Mouse (Mus musculus) liver, adult (tissue): Measurements from ENCODE around the gene Tnpo2.

Experiments
- GATA4 ChIP-seq: IDR thresholded peaks from 2 replicates; pipeline ENCODE4 v1.6.1; 2014; ENCODE audit warnings: mild to moderate bottlenecking, low read length; ENCODE audit not compliant: insufficient replicate concordance

The Tnpo2 gene

GRCm38 (mm10) chr8:85036718-85037365, at the start of gene Tnpo2:
Gene Tnpo2, plus strand, starts transcription at chr8:85036915.
- no peak for TF ChIP-seq GATA4

DNA sequence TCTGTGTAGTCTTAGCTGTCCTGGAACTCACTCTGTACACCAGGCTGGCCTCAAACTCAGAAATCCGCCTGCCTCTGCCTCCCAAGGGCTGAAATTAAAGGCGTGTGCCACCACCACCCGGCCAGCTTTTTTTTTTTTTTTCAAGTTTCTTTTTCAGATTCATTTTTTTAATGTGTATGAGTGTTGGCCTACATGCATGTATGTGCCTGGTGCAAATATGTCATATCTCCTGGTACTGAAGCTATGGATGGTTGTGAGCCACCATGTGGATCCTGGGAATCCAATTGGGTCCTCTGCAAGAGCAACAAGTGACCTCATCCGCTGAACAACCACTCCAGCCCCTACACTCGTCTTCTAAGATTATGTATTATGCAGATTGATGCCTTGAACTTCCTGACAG, 49.3 kb upstream of the Tnpo2 start:
- no peak for TF ChIP-seq GATA4

DNA sequence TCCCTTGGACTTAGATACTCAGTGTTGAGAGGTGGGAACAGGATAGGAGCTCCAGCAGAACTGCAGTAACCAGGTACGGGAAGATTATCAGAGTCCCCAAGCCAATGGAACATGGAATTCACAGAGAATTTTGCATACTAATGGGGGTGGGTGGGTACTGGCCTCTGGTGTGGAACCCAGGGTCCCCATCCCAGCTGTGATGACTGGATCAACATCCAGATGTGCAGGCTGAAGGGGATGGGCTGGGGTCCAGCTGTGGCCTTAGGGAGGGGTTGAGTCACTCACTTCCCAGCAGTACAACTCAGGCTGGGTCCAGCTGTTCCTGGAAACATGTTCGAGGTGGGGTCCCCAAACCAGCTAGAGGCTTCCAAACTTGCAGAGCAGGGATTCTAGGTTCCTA, 48.8 kb upstream of the Tnpo2 start:
- no peak for TF ChIP-seq GATA4

DNA sequence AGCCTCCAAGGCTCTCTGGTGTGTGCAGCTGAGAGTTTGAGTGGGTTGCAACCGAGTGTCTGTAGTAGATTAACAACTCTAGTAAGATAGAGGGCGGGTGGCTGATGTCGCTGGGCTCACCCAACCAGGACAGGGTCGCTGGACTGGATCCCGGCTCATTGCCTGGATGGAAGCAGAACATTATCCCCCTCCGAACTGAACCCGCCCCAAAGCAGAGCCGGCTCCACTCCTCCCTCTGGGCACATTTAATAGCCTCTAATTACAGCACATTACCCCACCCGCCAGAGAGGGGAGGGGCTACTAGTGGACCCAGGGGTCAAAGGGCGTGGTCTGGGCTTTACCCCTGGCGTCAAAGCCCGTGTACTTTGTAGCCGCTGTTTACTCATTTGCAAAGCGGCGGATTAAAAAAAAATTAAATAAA, 47.4 kb upstream of the Tnpo2 start:
- TF ChIP-seq GATA4, result no peak

DNA sequence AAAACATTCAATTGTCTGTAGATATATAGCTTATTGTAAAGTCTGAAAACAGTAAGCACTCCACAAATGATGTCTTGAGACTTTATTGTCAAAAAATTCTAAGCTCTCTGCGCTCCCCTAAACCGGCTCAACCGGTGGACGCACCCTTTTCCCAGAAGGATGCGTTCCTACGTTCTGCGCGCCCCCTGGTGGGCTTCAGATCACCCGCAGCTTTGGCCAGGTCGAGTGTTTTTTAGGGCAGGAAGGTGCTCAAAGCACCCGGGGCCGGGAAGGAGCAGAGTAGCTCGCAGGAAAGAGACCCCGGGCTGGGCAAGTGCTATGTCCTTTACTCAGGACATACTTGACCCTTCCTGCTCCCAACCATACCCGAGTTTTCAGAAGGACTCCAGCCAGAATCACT, 46.9 kb upstream of the Tnpo2 start:
- TF ChIP-seq GATA4, result no peak

DNA sequence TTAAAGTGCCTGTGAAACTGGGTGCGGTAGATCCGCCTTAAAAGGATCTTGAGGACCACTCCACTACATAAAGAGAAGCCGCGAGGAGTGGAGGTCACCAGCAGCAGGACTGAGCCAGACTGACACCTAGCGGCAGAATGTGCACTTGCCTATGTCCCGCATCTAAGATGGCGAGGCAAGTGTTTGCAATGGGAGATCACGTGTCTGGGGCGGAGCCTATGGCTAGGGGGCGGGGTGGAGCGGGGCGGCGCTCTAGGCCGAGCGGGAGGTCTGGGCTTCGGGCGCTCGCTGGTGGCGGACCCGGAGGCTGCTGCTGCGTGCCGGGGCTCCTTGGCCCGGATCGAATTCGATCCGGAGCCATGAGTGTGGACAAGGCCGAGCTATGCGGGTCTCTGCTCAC, 46.4 kb upstream of the Tnpo2 start, which contains the start of gene Hook2:
Hook2 (plus strand) TSS at position 255 of the 400 bp plus-strand sequence.
- TF ChIP-seq GATA4, result no peak

DNA sequence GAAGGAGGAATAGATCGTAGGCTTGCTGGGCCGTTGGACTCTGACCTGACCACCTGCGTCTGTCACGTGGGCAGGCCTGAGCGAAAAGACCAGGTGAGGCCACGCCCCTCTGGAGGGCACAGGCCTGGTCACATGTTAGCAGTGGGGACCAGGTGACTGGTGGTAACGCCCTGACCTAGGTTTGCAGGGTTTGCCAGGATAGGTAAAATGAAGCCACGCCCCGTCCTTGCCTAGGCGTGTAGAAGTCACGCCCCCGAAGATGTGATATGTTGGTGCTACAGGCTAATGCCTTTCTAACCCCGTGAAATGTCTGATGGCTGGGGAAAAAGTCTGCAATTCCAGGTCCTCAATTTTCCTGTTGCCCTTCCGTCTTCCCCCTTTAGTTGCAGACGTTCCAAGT, 45.9 kb upstream of the Tnpo2 start:
- TF ChIP-seq GATA4, result no peak

- no peak for TF ChIP-seq GATA4
Observed at GRCm38 (mm10) chr8:84994375-84994774, 42.3 kb upstream of the Tnpo2 start.

- TF ChIP-seq GATA4, result no peak
Observed at GRCm38 (mm10) chr8:84995680-84996079, 41.0 kb upstream of the Tnpo2 start.

- no peak for TF ChIP-seq GATA4
Observed at GRCm38 (mm10) chr8:84996978-84997377, 39.7 kb upstream of the Tnpo2 start.

- no peak for TF ChIP-seq GATA4
Observed at GRCm38 (mm10) chr8:84997649-84998295, 38.9 kb upstream of the Tnpo2 start.

DNA sequence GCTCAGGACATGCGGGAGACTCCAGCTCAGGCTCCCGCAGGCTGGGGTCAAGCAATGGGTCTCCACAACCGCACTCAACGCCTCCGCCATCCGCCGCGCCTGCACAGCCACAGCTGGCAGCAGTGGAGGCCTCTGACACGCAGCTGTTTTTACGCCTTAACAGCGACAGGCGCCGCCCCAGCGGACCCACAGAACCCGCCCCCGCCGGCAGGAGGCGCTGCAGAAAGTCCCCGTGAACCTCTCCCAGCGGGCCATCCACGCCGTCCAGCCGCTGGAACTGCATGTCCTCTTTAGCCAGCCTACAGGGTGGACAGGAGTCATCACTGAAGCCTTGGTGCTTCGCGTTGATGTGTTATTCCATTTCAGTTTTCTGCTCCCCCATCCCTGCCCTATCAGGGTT, 29.0 kb upstream of the Tnpo2 start:
- no peak for TF ChIP-seq GATA4

DNA sequence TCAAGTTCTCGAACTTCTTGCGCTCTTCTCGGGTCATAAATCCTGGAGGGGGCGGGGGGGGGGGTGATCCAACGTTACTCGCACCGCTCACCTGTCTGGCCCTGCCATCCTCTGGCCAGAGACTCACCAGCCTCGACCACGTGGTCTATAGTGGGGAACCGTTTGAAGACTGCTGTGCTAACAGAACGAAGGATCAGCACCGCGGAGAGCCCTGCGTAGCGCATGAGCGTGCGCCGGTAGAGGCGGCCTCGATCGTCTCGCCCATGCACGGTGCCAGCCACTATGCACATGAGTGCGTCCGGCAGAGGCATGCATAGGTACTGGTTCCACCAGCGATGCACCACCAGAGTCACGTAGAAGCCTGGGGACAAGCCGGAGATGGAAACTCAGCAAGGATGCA, 25.5 kb upstream of the Tnpo2 start:
- no peak for TF ChIP-seq GATA4

GRCm38 (mm10) chr8:85013230-85013840, 23.4 kb upstream of the Tnpo2 start:
- TF ChIP-seq GATA4, result no peak

DNA sequence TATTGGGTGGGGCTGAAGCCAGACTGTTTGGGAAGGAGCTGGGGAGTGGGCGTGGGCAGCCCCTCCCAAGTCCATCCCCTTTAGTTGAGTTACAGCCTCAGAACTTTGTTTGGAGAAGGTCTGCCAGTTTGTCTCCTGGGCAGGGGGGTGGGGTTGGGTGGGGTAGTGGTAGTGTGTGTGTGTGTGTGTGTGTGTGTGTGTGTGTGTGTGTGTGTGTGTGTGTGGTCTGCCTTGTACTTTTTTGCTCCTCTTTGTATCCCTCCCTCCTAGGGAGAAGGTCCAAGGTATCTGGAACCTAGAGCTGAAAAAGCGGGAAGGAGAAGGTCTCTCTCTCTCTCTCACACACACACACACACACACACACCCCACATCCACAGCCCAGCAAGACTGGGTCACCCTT, 22.3 kb upstream of the Tnpo2 start, which contains the start of gene Best2:
Best2 (minus strand) TSS at position 101 of the 400 bp plus-strand sequence.
- no peak for TF ChIP-seq GATA4

DNA sequence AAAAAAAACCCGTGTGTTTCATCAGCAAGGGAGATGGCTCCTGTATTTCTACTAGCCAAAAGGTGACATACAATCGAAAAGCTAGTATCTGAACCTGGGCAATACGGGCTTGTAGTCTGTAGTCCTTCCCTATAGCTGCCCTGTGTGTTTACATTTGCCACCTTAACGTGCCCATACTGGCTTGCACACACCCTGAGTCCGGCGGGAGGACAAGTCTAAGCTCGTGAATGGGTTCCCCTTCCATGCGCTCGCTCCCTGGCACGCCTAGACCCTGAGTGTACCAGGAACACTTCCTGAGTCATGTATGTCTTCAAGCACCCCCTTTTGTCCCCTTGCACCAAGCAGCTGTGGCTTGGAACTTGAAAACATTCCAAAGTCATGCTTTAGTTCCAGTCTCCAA, 20.0 kb upstream of the Tnpo2 start:
- no peak for TF ChIP-seq GATA4
